Mouse (Mus musculus) lung, adult 10 weeks (tissue): Measurements from ENCODE around the gene Gm17509. TPM values are rescaled to one million over a fixed set of nuclear protein-coding genes. Genes with fewer than 3 reads are reported as not detected.

Experiments
- polyA plus RNA-seq: library from polyadenylated mRNA; stranded (reverse); fragments of 350-450 nt; fragmentation: Illumina TruSeq; extraction: RNeasy Lipid Tissue Mini Kit (QIAGEN cat#74804); gene quantifications from one replicate; pipeline ENCODE4 v1.2.3, GENCODE M21; 2014; ENCODE audit warnings: low read depth, low replicate concordance; ENCODE audit not compliant: insufficient read depth

The Gm17509 gene
- polyA plus RNA-seq = not detected

GRCm38 (mm10) chr13:117220501-117221321 lies at the start of gene Gm17509:
Gene Gm17509, minus strand, starts transcription at chr13:117221075.

GRCm38 (mm10) chr13:117208236-117208635 lies 12.6 kb downstream of the Gm17509 start, which contains the start of gene Emb:
Gene Emb, plus strand, starts transcription at chr13:117208536.

Other genes with a start within 250 kb of the Gm17509 start
- gene Parp8, start 195.5 kb downstream of the Gm17509 start, polyA plus RNA-seq = 5.8 TPM
- gene Emb, start 12.5 kb downstream of the Gm17509 start, polyA plus RNA-seq = 69.6 TPM